Mouse (Mus musculus): ENCODE results near the gene Anapc4.

DNA sequence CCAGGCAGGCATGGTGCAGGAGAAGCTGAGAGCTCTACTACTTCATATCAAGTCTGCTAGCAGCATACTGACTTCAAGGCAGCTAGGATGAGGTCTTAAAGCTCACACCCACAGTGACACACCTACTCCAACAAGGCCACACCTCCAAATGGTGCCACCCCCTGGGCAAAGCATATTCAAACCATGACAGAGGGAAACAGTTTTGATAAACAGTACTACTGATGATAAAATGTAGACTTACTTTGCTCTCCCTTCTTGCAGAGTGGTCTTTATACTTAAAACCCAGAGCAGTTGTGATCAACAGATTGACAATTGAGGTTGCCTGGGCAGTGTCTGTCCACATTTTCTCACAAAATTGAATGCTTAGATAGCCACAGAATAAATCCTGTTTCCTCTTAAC lies 807 bp upstream of the Anapc4 start:
- TF ChIP-seq CTCF (IDR thresholded peaks at IDR 0.05; ENCODE audit: borderline replicate concordance, control insufficient read depth, extremely low read depth, insufficient read depth, low read length, poor library complexity): no peak
- no peak for TF ChIP-seq POLR2A (IDR thresholded peaks at IDR 0.05; ENCODE audit: control insufficient read depth, extremely low read depth, insufficient read depth, low read length, poor library complexity)

Measured in thymus, adult 2 months (tissue).